Mouse (Mus musculus) heart, embryonic 14.5 days (tissue): Measurements from ENCODE around the gene Dcaf6. TPM values are rescaled to one million over a fixed set of nuclear protein-coding genes. Genes with fewer than 3 reads are reported as not detected.

Source experiments
- ATAC-seq: fragments of 200-750 bp; cut with Nextera tagmentation; 2 replicates; pipeline ENCODE4 v1.8.0; 2017; ENCODE audit warnings: low read depth, moderate TSS enrichment; ENCODE audit not compliant: insufficient number of reproducible peaks, insufficient read depth, low FRiP score
- H3K27ac ChIP-seq, 2 experiments: fragments of 200-500 bp in 1 of 2; fragments of 300-500 bp in 1 of 2; sonication (generic) in 1 of 2; replicated peaks in 1 of 2; 2 replicates each; pipeline ENCODE4 v1.5.1; 2012 to 2014; ENCODE audit warnings: low read depth in 2 of 2, low read length in 2 of 2, control low read depth in 1 of 2, mild to moderate bottlenecking in 1 of 2, mixed read lengths in 1 of 2; ENCODE audit not compliant: control insufficient read depth in 1 of 2, insufficient read depth in 1 of 2
- H3K27me3 ChIP-seq: fragments of 300-500 bp; sonication (generic); 2 replicates; pipeline ENCODE4 v1.6.1; 2014; ENCODE audit warnings: mild to moderate bottlenecking, low read length, control low read depth; ENCODE audit not compliant: control insufficient read depth, insufficient read depth
- H3K36me3 ChIP-seq: fragments of 300-500 bp; sonication (generic); 2 replicates; pipeline ENCODE4 v1.6.1; 2014; ENCODE audit warnings: mild to moderate bottlenecking, control low read depth, low read length, mixed read lengths; ENCODE audit not compliant: control insufficient read depth, insufficient read depth
- H3K4me1 ChIP-seq, 2 experiments: fragments of 200-500 bp in 1 of 2; fragments of 300-500 bp in 1 of 2; sonication (generic) in 1 of 2; 2 replicates each; pipeline ENCODE4 v1.6.1; 2012 to 2014; ENCODE audit warnings: low read length in 2 of 2, control low read depth in 1 of 2, mixed read lengths in 1 of 2; ENCODE audit not compliant: control insufficient read depth in 2 of 2, insufficient read depth in 2 of 2
- H3K4me2 ChIP-seq: fragments of 300-500 bp; sonication (generic); 2 replicates; pipeline ENCODE4 v1.6.1; 2014; ENCODE audit warnings: mild to moderate bottlenecking, low read length
- H3K4me3 ChIP-seq, 2 experiments: fragments of 200-500 bp in 1 of 2; fragments of 300-500 bp in 1 of 2; sonication (generic) in 1 of 2; 2 replicates each; pipeline ENCODE4 v1.5.1; 2012 to 2014; ENCODE audit warnings: low read length in 2 of 2, mild to moderate bottlenecking in 2 of 2, control low read depth in 1 of 2, low read depth in 1 of 2, moderate library complexity in 1 of 2; ENCODE audit not compliant: control insufficient read depth in 1 of 2, insufficient read depth in 1 of 2
- H3K9ac ChIP-seq: fragments of 300-500 bp; sonication (generic); 2 replicates; pipeline ENCODE4 v1.6.1; 2014; ENCODE audit warnings: mild to moderate bottlenecking, low read length
- H3K9me3 ChIP-seq: fragments of 300-500 bp; sonication (generic); 2 replicates; pipeline ENCODE4 v1.6.1; 2016; ENCODE audit warnings: low read length, control low read depth; ENCODE audit not compliant: control insufficient read depth
- WGBS: fragments of 180-500 bp; shearing (Covaris S2); extraction: QIAGEN DNeasy Blood & Tissue Kit; methylation state at CpG from one replicate; pipeline ENCODE4 v1.1.7; 2014; 5-methylcytosine and 5-hydroxymethylcytosine counted together
- polyA plus RNA-seq: library from polyadenylated mRNA; unstranded; fragments of >200 nt; fragmentation: Nextera tagmentation; extraction: Ambion mirVana; gene quantifications from 2 replicates; pipeline ENCODE4 v1.2.1, GENCODE M21; 2014

Dcaf6 gene
- polyA plus RNA-seq, 1 experiment from 2014 or later: 24.7 TPM

GRCm38 (mm10) chr1:165385810-165386524 lies 74.3 kb downstream of the Dcaf6 start:
- H3K4me3 ChIP-seq: no peak overlapping the region
- H3K27ac ChIP-seq: no peak overlapping the region
- no peaks in the 10 kb centered on the region for H3K27me3 ChIP-seq
- no peak overlapping the region for H3K9ac ChIP-seq
- H3K9me3 ChIP-seq: no peaks in the 10 kb centered on the region
- no peak overlapping the region for H3K4me2 ChIP-seq
- H3K36me3 ChIP-seq: peaks cover 36% of the 10 kb centered on the region
- no peaks in the 10 kb centered on the region for H3K4me1 ChIP-seq
- WGBS: 83% methylated on average over 14 of the region's 14 CpGs
- no peak for ATAC-seq

GRCm38 (mm10) chr1:165373839-165374238 lies 86.4 kb downstream of the Dcaf6 start:
- H3K9ac ChIP-seq: no peak overlapping the region
- peaks cover 17% of the 10 kb centered on the region for H3K36me3 ChIP-seq
- H3K4me1 ChIP-seq: no peaks in the 10 kb centered on the region
- no peak overlapping the region for H3K27ac ChIP-seq
- no peak overlapping the region for H3K4me3 ChIP-seq
- H3K4me2 ChIP-seq: no peak overlapping the region
- H3K9me3 ChIP-seq: no peaks in the 10 kb centered on the region
- no peaks in the 10 kb centered on the region for H3K27me3 ChIP-seq
- no peak for ATAC-seq
- WGBS: 62% methylated on average over 9 of the region's 9 CpGs

- no peak overlapping the region for H3K4me2 ChIP-seq
- no peak overlapping the region for H3K27ac ChIP-seq
- WGBS: 93% methylated on average over 4 of the region's 4 CpGs
- H3K27me3 ChIP-seq: no peaks in the 10 kb centered on the region
- H3K9ac ChIP-seq: no peak overlapping the region
- peaks cover 17% of the 10 kb centered on the region for H3K36me3 ChIP-seq
- H3K9me3 ChIP-seq: no peaks in the 10 kb centered on the region
- no peak overlapping the region for H3K4me3 ChIP-seq
- ATAC-seq: no peak
- no peaks in the 10 kb centered on the region for H3K4me1 ChIP-seq
Measured at GRCm38 (mm10) chr1:165370990-165371389, 89.3 kb downstream of the Dcaf6 start.

GRCm38 (mm10) chr1:165365057-165365456 lies 95.2 kb downstream of the Dcaf6 start:
- Histone ChIP-seq H3K4me2 (no peak overlapping the region), H3K27me3 (no peaks in the 10 kb centered on the region), H3K27ac (no peak overlapping the region), H3K4me1 (no peaks in the 10 kb centered on the region), H3K9ac (no peak overlapping the region), H3K9me3 (no peaks in the 10 kb centered on the region), H3K36me3 (peaks cover 7% of the 10 kb centered on the region; the same call in 1 of the 2 replicates), H3K4me3 (no peak overlapping the region)
- no peak for ATAC-seq
- 91% methylated on average over 3 of the region's 3 CpGs for WGBS

GRCm38 (mm10) chr1:165363271-165363670 lies 97.0 kb downstream of the Dcaf6 start:
- Histone ChIP-seq H3K9ac (no peak overlapping the region), H3K27ac (no peak overlapping the region), H3K4me2 (no peak overlapping the region), H3K27me3 (no peaks in the 10 kb centered on the region), H3K4me1 (no peaks in the 10 kb centered on the region), H3K9me3 (no peaks in the 10 kb centered on the region), H3K4me3 (no peak overlapping the region), H3K36me3 (peaks cover 3% of the 10 kb centered on the region; the same call in 1 of the 2 replicates)
- 74% methylated on average over 2 of the region's 2 CpGs for WGBS
- no peak for ATAC-seq

- H3K9me3 ChIP-seq: no peaks in the 10 kb centered on the region
- 15% methylated on average over 2 of the region's 2 CpGs for WGBS
- peaks cover 6% of the 10 kb centered on the region for H3K36me3 ChIP-seq
- no peaks in the 10 kb centered on the region for H3K4me1 ChIP-seq
- H3K27me3 ChIP-seq: no peaks in the 10 kb centered on the region
- no peak overlapping the region for H3K27ac ChIP-seq
- no peak for ATAC-seq
- H3K9ac ChIP-seq: no peak overlapping the region
- no peak overlapping the region for H3K4me3 ChIP-seq
- no peak overlapping the region for H3K4me2 ChIP-seq
Measured at GRCm38 (mm10) chr1:165356347-165356746, 103.9 kb downstream of the Dcaf6 start.

GRCm38 (mm10) chr1:165348627-165349026 lies 111.6 kb downstream of the Dcaf6 start:
- no peak overlapping the region for H3K4me3 ChIP-seq
- H3K4me1 ChIP-seq: no peaks in the 10 kb centered on the region
- no peak overlapping the region for H3K9ac ChIP-seq
- H3K27me3 ChIP-seq: no peaks in the 10 kb centered on the region
- no peaks in the 10 kb centered on the region for H3K9me3 ChIP-seq
- ATAC-seq: no peak
- H3K27ac ChIP-seq: no peak overlapping the region
- H3K4me2 ChIP-seq: no peak overlapping the region
- peaks cover 25% of the 10 kb centered on the region for H3K36me3 ChIP-seq

- H3K9ac ChIP-seq: no peak overlapping the region
- WGBS: 67% methylated on average over 4 of the region's 4 CpGs
- no peak for ATAC-seq
Measured at GRCm38 (mm10) chr1:165344453-165344852, 115.8 kb downstream of the Dcaf6 start.

More at GRCm38 (mm10) chr1:165344453-165344852, 115.8 kb downstream of the Dcaf6 start:
- Histone ChIP-seq H3K9me3 (no peaks in the 10 kb centered on the region), H3K36me3 (peaks cover 4% of the 10 kb centered on the region; the same call in 1 of the 2 replicates), H3K4me3 (no peak overlapping the region), H3K27me3 (no peaks in the 10 kb centered on the region), H3K27ac (no peak overlapping the region), H3K4me1 (peaks cover 0 to 6% of the 10 kb centered on the region in 2 experiments; a peak in 1 of 4 replicates), H3K4me2 (no peak overlapping the region)
